Mouse (Mus musculus) small intestine, adult 2 months (tissue): ENCODE measurements around the gene Gm45713. TPM values are rescaled to one million over a fixed set of nuclear protein-coding genes. Genes with fewer than 3 reads are reported as not detected.
A peak's percentile ranks its signal among the peaks of the same experiment; 100 is the strongest.
"Not testable (repeated sequence)": the region's sequence is repeated elsewhere in the genome, so short reads cannot be mapped to it uniquely, and the experiment has no call there.

Source experiments
- H3K27ac ChIP-seq: fragments of 200-500 bp; 2 replicates; pipeline ENCODE4 v1.5.1; 2012; ENCODE audit warnings: low read depth, low read length, control low read depth, inconsistent platforms; ENCODE audit not compliant: insufficient read depth
- H3K27me3 ChIP-seq: fragments of 200-500 bp; 2 replicates; pipeline ENCODE4 v1.6.1; 2012; ENCODE audit warnings: mild to moderate bottlenecking, moderate library complexity, low read length, inconsistent platforms; ENCODE audit not compliant: control insufficient read depth, insufficient read depth
- H3K36me3 ChIP-seq: fragments of 200-500 bp; 2 replicates; pipeline ENCODE4 v1.6.1; 2012; ENCODE audit warnings: mild to moderate bottlenecking, low read length, control low read depth, inconsistent platforms; ENCODE audit not compliant: control insufficient read depth, insufficient read depth
- H3K4me1 ChIP-seq: fragments of 200-500 bp; 2 replicates; pipeline ENCODE4 v1.6.1; 2012; ENCODE audit warnings: low read length, inconsistent platforms, mixed read lengths; ENCODE audit not compliant: control insufficient read depth, insufficient read depth, insufficient read length
- H3K4me3 ChIP-seq: fragments of 200-500 bp; 2 replicates; pipeline ENCODE4 v1.5.1; 2012; ENCODE audit warnings: low read depth, mild to moderate bottlenecking, control low read depth, inconsistent platforms, low read length, moderate library complexity
- CTCF ChIP-seq: fragments of 200-500 bp; IDR thresholded peaks from 2 replicates; pipeline ENCODE4 v1.5.1; 2012; ENCODE audit warnings: low read depth, mild to moderate bottlenecking, control low read depth, inconsistent platforms, low read length, moderate library complexity, mixed read lengths; ENCODE audit not compliant: insufficient replicate concordance, insufficient read length; ENCODE audit errors: extremely low read depth
- POLR2A ChIP-seq: fragments of 200-500 bp; IDR thresholded peaks from 2 replicates; pipeline ENCODE4 v1.6.1; 2012; ENCODE audit warnings: low read depth, mild to moderate bottlenecking, control low read depth, inconsistent platforms, low read length, moderate library complexity
- WGBS: fragments of 180-500 bp; shearing (Covaris S2); methylation state at CpG from one replicate; pipeline ENCODE4 v1.1.7; 2018; 5-methylcytosine and 5-hydroxymethylcytosine counted together
- polyA plus RNA-seq: library from polyadenylated mRNA; depleted of rRNA; stranded (reverse); fragments of >200 nt; gene quantifications from 2 replicates; pipeline ENCODE4 v1.2.3, GENCODE M21; 2012

The Gm45713 gene
- polyA plus RNA-seq, 1 experiment: 1.5 TPM

GRCm38 (mm10) chr7:45126844-45127699, 9.0 kb downstream of the Gm45713 start:
- TF ChIP-seq CTCF (peak; percentile 37; the same call in 1 of the 2 replicates), POLR2A (no peak)
- Histone ChIP-seq H3K4me3 (peak overlapping the region; percentile 80), H3K27me3 (no peaks in the 10 kb centered on the region), H3K36me3 (peaks cover 33% of the 10 kb centered on the region), H3K27ac (peak overlapping the region; percentile 67; the same call in 1 of the 2 replicates), H3K4me1 (peaks cover 12% of the 10 kb centered on the region; the same call in 1 of the 2 replicates)
- WGBS: 16% methylated on average over 21 of the region's 21 CpGs

GRCm38 (mm10) chr7:45126147-45126843, 9.7 kb downstream of the Gm45713 start:
- H3K27ac ChIP-seq: peak overlapping the region; percentile 9; the same call in 1 of the 2 replicates
- 58% methylated on average over 17 of the region's 17 CpGs for WGBS

GRCm38 (mm10) chr7:45125649-45126048, 10.4 kb downstream of the Gm45713 start:
- not testable (repeated sequence) for H3K27ac ChIP-seq, H3K4me3 ChIP-seq, H3K27me3 ChIP-seq
- 52% methylated on average over 5 of the region's 5 CpGs for WGBS
- Histone ChIP-seq H3K36me3 (peaks cover 47% of the 10 kb centered on the region), H3K4me1 (peaks cover 18% of the 10 kb centered on the region; the same call in 1 of the 2 replicates)

More at GRCm38 (mm10) chr7:45126147-45126843, 9.7 kb downstream of the Gm45713 start:
- Histone ChIP-seq H3K36me3 (peaks cover 40% of the 10 kb centered on the region), H3K4me3 (peak overlapping the region; percentile 80), H3K4me1 (peaks cover 18% of the 10 kb centered on the region; the same call in 1 of the 2 replicates), H3K27me3 (no peaks in the 10 kb centered on the region)
- TF ChIP-seq CTCF (no peak), POLR2A (no peak)

- Histone ChIP-seq H3K27me3 (no peaks in the 10 kb centered on the region), H3K27ac (no peak overlapping the region), H3K4me1 (peaks cover 18% of the 10 kb centered on the region; the same call in 1 of the 2 replicates), H3K36me3 (peaks cover 49% of the 10 kb centered on the region), H3K4me3 (no peak overlapping the region)
- TF ChIP-seq CTCF (no peak), POLR2A (no peak)
- WGBS: 34% methylated on average over 7 of the region's 7 CpGs
These were observed 10.9 kb downstream of the Gm45713 start for GRCm38 (mm10) chr7:45125144-45125600.

GRCm38 (mm10) chr7:45124224-45125143, 11.5 kb downstream of the Gm45713 start, which contains the start of gene Rps11:
Gene Rps11, minus strand, starts transcription at chr7:45124439.
- Histone ChIP-seq H3K27me3 (no peaks in the 10 kb centered on the region), H3K36me3 (peaks cover 49% of the 10 kb centered on the region), H3K27ac (peak within 1 kb of the TSS; percentile 75), H3K4me1 (peaks cover 20% of the 10 kb centered on the region; the same call in 1 of the 2 replicates), H3K4me3 (peak within 1 kb of the TSS; percentile 69)
- TF ChIP-seq POLR2A: peak; percentile 51; the same call in 1 of the 2 replicates
- no peak for TF ChIP-seq CTCF
- WGBS: under 1% methylated on average over 59 of the region's 59 CpGs

GRCm38 (mm10) chr7:45123186-45123570, 12.9 kb downstream of the Gm45713 start:
- Histone ChIP-seq H3K4me3 (peak overlapping the region; percentile 69), H3K4me1 (peaks cover 22% of the 10 kb centered on the region; the same call in 1 of the 2 replicates), H3K27me3 (no peaks in the 10 kb centered on the region), H3K36me3 (peaks cover 49% of the 10 kb centered on the region), H3K27ac (peak overlapping the region; percentile 75; the same call in 1 of the 2 replicates)
- TF ChIP-seq CTCF: no peak
- no peak for TF ChIP-seq POLR2A
- 6% methylated on average over 12 of the region's 12 CpGs for WGBS
